Mouse (Mus musculus) embryonic facial prominence, embryonic 10.5 days (tissue): ENCODE measurements around the gene Snx20. TPM values are rescaled to one million over a fixed set of nuclear protein-coding genes. Genes with fewer than 3 reads are reported as not detected.
"Not testable (repeated sequence)": the region's sequence is repeated elsewhere in the genome, so short reads cannot be mapped to it uniquely, and the experiment has no call there.

Experiments
- DNase-seq: peaks from one replicate; pipeline ENCODE4 v3.0.0-alpha.2; 2017; ENCODE audit warnings: low spot score
- H3K27ac ChIP-seq: fragments of 300-500 bp; sonication (generic); replicated peaks from 2 replicates; pipeline ENCODE4 v1.5.1; 2016; ENCODE audit warnings: mild to moderate bottlenecking
- H3K27me3 ChIP-seq: fragments of 300-500 bp; sonication (generic); replicated peaks from 2 replicates; pipeline ENCODE4 v1.6.1; 2016; ENCODE audit warnings: low read depth, mild to moderate bottlenecking; ENCODE audit not compliant: poor library complexity, severe bottlenecking
- H3K36me3 ChIP-seq: fragments of 300-500 bp; sonication (generic); replicated peaks from 2 replicates; pipeline ENCODE4 v1.6.1; 2016; ENCODE audit warnings: mild to moderate bottlenecking, moderate library complexity
- H3K4me1 ChIP-seq: fragments of 300-500 bp; sonication (generic); 2 replicates; pipeline ENCODE4 v1.6.1; 2016
- H3K4me3 ChIP-seq: fragments of 300-500 bp; sonication (generic); 2 replicates; pipeline ENCODE4 v1.5.1; 2016; ENCODE audit warnings: mild to moderate bottlenecking, moderate library complexity
- H3K9me3 ChIP-seq: fragments of 300-500 bp; sonication (generic); 2 replicates; pipeline ENCODE4 v1.6.1; 2016; ENCODE audit warnings: mild to moderate bottlenecking
- WGBS: fragments of 180-500 bp; shearing (Covaris S2); methylation state at CpG from one replicate; pipeline ENCODE4 v1.1.7; 2016; 5-methylcytosine and 5-hydroxymethylcytosine counted together
- polyA plus RNA-seq: library from polyadenylated mRNA; unstranded; fragments of >200 nt; fragmentation: Nextera tagmentation; extraction: Ambion mirVana; gene quantifications from 2 replicates; pipeline ENCODE4 v1.2.1, GENCODE M21; 2016

Gene Snx20
- polyA plus RNA-seq, 1 experiment from 2014 or later: 0.65 TPM

DNA sequence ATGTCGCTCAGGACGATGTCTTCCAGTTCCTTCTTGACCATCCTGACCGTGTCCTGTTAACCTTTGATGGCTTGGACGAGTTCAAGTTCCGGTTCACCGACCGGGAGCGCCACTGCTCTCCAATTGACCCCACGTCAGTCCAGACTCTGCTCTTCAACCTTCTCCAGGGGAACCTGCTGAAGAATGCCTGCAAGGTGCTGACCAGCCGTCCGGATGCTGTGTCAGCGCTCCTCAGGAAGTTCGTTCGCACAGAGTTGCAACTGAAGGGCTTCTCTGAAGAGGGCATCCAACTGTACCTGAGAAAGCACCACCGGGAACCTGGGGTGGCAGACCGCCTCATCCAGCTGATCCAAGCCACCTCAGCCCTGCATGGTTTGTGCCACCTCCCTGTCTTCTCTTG, 28.2 kb upstream of the Snx20 start:
- WGBS: 82% methylated on average over 16 of the region's 16 CpGs
- Histone ChIP-seq H3K4me1 (peaks cover 36% of the 10 kb centered on the region), H3K9me3 (no peaks in the 10 kb centered on the region), H3K27me3 (no peaks in the 10 kb centered on the region; the same call in 1 of the 2 replicates), H3K27ac (no peak overlapping the region), H3K36me3 (no peaks in the 10 kb centered on the region), H3K4me3 (no peak overlapping the region)
- no peak for DNase-seq

- no peak overlapping the region for H3K27ac ChIP-seq
- no peaks in the 10 kb centered on the region for H3K9me3 ChIP-seq
- WGBS: 81% methylated on average over 6 of the region's 6 CpGs
- no peaks in the 10 kb centered on the region for H3K36me3 ChIP-seq
- H3K4me3 ChIP-seq: no peak overlapping the region
- H3K27me3 ChIP-seq: no peaks in the 10 kb centered on the region; the same call in 1 of the 2 replicates
- no peak for DNase-seq
- peaks cover 21% of the 10 kb centered on the region for H3K4me1 ChIP-seq
These were observed 26.5 kb upstream of the Snx20 start for GRCm38 (mm10) chr8:88662401-88662821.

DNA sequence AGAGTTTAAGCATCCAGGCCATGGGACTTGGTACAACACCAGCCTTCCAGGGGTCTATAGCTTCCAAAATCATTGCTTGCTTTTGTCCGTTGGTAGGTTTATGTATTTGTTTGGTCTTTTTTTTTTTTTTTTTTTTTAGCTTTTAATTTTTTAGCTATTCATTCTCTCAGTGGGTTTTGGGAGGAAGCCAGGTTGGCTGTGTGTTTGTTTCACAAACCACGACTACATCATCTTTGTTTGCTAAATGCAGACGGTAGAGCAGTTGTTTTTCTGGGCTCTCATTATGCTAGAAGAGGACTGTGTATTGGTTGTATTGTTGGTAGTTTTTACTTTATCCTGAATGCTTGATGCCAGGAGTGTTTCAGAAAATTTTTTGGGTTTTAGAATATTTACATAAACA, 23.9 kb upstream of the Snx20 start:
- DNase-seq: no peak
- Histone ChIP-seq H3K9me3 (no peaks in the 10 kb centered on the region), H3K4me1 (peaks cover 11% of the 10 kb centered on the region), H3K27ac (no peak overlapping the region), H3K27me3 (no peaks in the 10 kb centered on the region), H3K4me3 (no peak overlapping the region), H3K36me3 (no peaks in the 10 kb centered on the region)
- 88% methylated on average over 3 of the region's 3 CpGs for WGBS

DNA sequence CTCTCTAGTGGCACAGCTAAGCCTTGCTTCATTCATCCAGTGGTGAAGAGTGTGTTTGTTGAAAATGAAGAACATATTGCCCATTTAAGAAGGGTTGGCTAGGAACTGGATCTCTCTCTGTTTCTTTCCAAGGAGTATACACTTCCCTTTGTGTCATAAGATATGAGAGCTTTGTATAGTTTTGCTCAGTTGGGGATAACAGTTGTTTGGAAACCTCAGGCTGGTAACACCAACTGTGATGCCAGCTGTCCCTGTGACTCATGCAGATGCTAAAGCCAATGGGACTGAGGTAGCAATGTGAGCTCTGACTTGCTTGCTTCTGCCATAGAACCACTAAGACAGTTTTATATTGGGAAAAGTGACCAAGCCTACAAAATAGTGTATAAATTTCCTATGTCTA, 19.4 kb upstream of the Snx20 start:
- Histone ChIP-seq H3K36me3 (no peaks in the 10 kb centered on the region), H3K27me3 (0 out of 2 replicates have a peak, but pooled peaks cover 5% of the 10 kb centered on the region), H3K9me3 (no peaks in the 10 kb centered on the region), H3K4me3 (no peak overlapping the region), H3K27ac (no peak overlapping the region), H3K4me1 (peaks cover 18% of the 10 kb centered on the region)
- no peak for DNase-seq

GRCm38 (mm10) chr8:88651122-88651521, 15.2 kb upstream of the Snx20 start:
- H3K27ac ChIP-seq, DNase-seq, H3K4me3 ChIP-seq, H3K9me3 ChIP-seq, H3K36me3 ChIP-seq: not testable (repeated sequence)
- H3K4me1 ChIP-seq: peaks cover 33% of the 10 kb centered on the region
- 58% methylated on average over 4 of the region's 4 CpGs for WGBS
- peaks cover 45% of the 10 kb centered on the region for H3K27me3 ChIP-seq

DNA sequence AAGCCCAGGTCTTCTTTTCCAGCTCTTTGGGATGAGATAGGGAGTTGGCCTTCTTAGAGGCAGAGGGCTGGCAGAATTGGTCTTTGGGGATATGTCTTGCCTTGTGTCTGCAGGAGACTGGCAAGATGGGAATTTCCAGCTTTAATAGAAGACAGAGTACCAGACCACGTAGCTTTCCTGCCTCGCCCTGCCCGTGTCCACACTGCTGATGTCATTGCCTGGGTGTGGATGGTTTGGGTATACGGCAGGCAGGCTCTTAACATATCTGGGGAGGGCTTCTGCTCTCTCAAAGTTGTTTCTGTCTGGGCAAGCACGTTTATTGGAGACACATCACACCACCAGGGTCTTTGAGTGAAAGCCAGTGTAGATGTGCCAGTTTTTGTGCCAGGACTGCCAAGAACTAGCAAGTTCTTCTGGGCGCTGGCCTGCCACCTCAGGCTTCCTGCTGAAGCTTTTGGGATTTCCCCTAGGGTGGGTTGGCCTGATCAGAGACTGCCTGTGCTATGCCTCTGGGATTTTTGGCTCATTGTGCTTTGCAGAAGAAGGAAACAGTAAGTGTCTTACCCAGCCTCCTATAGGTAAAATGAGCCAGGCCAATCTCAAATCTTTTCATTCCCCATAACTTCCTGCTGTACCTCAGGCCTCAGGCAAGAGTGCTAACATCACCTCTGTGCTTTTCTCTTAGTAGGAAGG, 14.2 kb upstream of the Snx20 start:
- H3K4me1 ChIP-seq: peaks cover 33% of the 10 kb centered on the region
- peaks cover 49% of the 10 kb centered on the region for H3K27me3 ChIP-seq
- no peaks in the 10 kb centered on the region for H3K9me3 ChIP-seq
- WGBS: 83% methylated on average over 6 of the region's 6 CpGs
- H3K36me3 ChIP-seq: no peaks in the 10 kb centered on the region
- H3K4me3 ChIP-seq: no peak overlapping the region
- no peak overlapping the region for H3K27ac ChIP-seq
- DNase-seq: no peak

GRCm38 (mm10) chr8:88648322-88648721, 12.4 kb upstream of the Snx20 start:
- DNase-seq: no peak
- Histone ChIP-seq H3K27ac (no peak overlapping the region), H3K36me3 (no peaks in the 10 kb centered on the region), H3K27me3 (peaks cover 54% of the 10 kb centered on the region), H3K9me3 (no peaks in the 10 kb centered on the region), H3K4me1 (peaks cover 33% of the 10 kb centered on the region), H3K4me3 (no peak overlapping the region)

DNA sequence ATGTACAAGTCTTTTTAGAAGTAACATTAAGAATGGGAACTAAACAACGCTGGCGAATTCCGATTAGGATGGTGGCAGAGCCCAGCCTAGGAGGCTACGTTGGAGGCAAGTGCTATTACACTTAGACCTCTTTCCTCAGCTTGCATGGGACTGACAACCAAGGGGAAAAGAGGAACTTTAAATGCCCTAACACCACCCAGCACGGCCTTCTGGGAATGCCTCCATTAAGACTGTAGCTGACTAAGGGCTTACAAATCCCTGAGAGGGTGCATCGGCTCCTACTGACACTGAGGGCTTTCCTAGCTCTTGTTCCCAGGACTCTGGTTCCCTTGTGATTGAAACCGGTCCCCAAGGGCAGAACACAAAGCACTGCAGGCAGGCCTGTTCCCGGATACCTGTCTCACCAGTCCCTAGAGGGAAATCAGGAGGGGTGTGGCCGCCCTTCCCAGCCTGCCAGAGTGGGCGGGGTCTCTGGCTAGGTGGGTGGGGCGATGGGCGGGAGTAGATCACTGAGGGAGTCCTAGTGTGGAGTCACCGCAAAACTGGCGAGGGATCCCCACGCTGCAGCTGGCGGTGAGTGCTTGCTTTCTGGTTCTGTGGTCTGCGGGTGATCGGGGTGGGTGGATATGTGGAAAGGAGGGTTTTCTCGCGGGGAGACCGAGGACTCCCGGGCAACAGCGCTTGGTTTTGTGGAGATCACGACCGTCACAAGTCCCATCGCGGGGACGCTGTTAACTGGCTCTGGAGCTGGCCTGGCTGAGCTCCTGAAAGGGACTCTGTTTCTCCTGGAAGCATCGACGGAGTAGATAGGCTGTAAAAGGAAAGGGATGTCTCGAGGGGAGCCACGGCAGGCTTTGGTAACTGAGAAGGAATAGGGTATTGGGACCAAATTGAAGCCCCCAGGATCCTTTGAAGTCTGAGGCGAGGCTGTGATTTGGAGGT, 11.2 kb upstream of the Snx20 start, which contains the start of gene Nod2:
Gene Nod2, plus strand, starts transcription at position 479 of the 942 bp plus-strand sequence.
- Histone ChIP-seq H3K9me3 (no peaks in the 10 kb centered on the region), H3K27ac (peak within 1 kb of the TSS; percentile 46), H3K27me3 (peaks cover 54% of the 10 kb centered on the region), H3K4me1 (peaks cover 24% of the 10 kb centered on the region), H3K4me3 (peak within 1 kb of the TSS; percentile 59), H3K36me3 (no peaks in the 10 kb centered on the region)
- peak; percentile 83 for DNase-seq
- WGBS: 8% methylated on average over 33 of the region's 33 CpGs

- Histone ChIP-seq H3K36me3 (no peaks in the 10 kb centered on the region), H3K27me3 (peaks cover 25% of the 10 kb centered on the region), H3K27ac (no peak overlapping the region), H3K4me1 (peaks cover 13% of the 10 kb centered on the region), H3K4me3 (no peak overlapping the region), H3K9me3 (no peaks in the 10 kb centered on the region)
- DNase-seq: no peak
- WGBS: 69% methylated on average over 5 of the region's 5 CpGs
These were observed 7.0 kb upstream of the Snx20 start for GRCm38 (mm10) chr8:88642734-88643564.

GRCm38 (mm10) chr8:88638908-88639307, 3.0 kb upstream of the Snx20 start:
- no peak overlapping the region for H3K27ac ChIP-seq
- WGBS: 96% methylated on average over 3 of the region's 3 CpGs
- no peak overlapping the region for H3K4me3 ChIP-seq
- 0 out of 2 replicates have a peak, but pooled peaks cover 6% of the 10 kb centered on the region for H3K4me1 ChIP-seq
- no peaks in the 10 kb centered on the region for H3K9me3 ChIP-seq
- no peak for DNase-seq
- no peaks in the 10 kb centered on the region for H3K36me3 ChIP-seq
- no peaks in the 10 kb centered on the region; the same call in 1 of the 2 replicates for H3K27me3 ChIP-seq

DNA sequence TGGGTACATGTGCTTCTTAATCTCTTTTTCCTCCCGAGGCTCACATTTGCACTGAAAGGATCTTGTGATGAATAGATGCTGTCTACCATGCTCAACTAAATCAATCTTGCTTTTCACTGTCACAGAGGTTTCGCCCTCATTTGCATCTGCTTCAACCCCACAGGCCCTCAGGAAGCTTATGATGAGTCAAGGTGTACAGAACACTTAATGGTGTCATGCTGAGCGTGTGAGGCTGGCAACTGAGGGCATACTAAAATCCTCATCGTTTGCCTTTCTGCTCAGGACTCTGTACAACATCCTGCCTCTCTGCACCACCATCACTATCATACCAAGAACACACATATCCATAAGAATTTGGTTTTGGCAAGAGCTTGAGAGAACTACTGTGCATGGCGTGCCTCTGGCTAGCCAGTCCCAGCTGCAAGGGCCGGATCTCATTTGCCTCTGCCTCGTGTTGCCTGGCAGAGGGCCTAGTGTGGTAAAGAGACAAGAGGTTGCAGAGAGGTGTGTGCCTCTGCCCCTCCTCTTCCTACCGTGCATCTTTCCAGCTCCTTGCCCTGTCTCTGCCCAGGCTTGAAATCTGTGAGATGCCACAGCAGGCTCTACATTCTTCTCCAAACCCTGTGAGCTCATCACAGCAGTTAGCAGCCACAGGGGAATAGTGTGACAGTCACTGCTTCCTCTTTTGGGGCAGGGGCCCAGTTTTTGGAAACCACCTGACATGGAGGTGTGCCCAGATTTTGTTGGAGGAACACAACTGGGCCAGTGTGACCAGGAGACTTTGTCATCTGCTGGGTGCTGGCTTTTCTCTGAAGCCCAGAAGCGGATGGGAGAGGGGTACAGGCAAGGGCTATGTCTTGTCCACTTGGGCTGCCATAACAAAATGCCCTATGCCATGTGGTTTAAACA, 1.4 kb upstream of the Snx20 start:
- no peak for DNase-seq
- Histone ChIP-seq H3K27ac (no peak overlapping the region), H3K36me3 (no peaks in the 10 kb centered on the region), H3K4me1 (peaks cover 10% of the 10 kb centered on the region; the same call in 1 of the 2 replicates), H3K9me3 (no peaks in the 10 kb centered on the region), H3K4me3 (no peak overlapping the region), H3K27me3 (peaks cover 2% of the 10 kb centered on the region)
- WGBS: 86% methylated on average over 9 of the region's 9 CpGs
